Mouse (Mus musculus): Measurements from ENCODE around the gene Esr2. TPM values are rescaled to one million over a fixed set of nuclear protein-coding genes. Genes with fewer than 3 reads are reported as not detected.
"Not testable (repeated sequence)": the region's sequence is repeated elsewhere in the genome, so short reads cannot be mapped to it uniquely, and the experiment has no call there.

Esr2 gene
- polyA plus RNA-seq, 1 experiment = 0.02 TPM

DNA sequence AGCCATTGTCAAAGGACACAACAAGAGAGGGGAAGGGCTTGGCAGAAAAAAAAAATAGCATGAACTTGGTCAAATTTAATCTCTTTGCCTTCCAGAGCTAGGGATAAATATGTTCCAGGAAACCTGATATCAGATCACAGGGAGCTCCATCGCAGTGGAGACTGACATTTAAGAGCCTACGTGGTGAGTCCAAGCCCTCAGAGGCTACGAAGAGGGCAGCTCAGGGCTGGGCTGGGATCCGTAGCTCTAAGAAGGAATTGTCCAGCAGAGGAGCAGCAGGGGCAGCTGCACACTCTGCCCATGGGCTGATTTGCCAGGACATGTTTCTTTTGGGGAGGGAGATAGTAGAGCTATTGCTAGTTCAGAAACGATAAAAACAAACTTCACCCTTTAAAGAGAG lies 11.4 kb downstream of the Esr2 start:
- Histone ChIP-seq H3K36me3 (ENCODE audit: control insufficient read depth, insufficient read depth, low read length) (no peaks in the 10 kb centered on the region), H3K27me3 (ENCODE audit: control insufficient read depth, insufficient read depth, low read length) (no peaks in the 10 kb centered on the region), H3K4me1 (ENCODE audit: control insufficient read depth, insufficient read depth, insufficient read length) (no peaks in the 10 kb centered on the region), H3K27ac (ENCODE audit: insufficient read depth, low read length) (no peak overlapping the region), H3K4me3 (ENCODE audit: extremely low read depth, insufficient read depth, insufficient read length) (no peak overlapping the region)
- 79% methylated on average over 5 of the region's 5 CpGs for WGBS
- TF ChIP-seq POLR2A (IDR thresholded peaks at IDR 0.05; ENCODE audit: low read depth, low read length) (no peak), CTCF (IDR thresholded peaks at IDR 0.05; ENCODE audit: extremely low read depth, insufficient read depth, insufficient read length, insufficient replicate concordance) (no peak)
- no peak for DNase-seq (ENCODE audit: low read depth in 1 of 2, low spot score in 2 of 2)

DNA sequence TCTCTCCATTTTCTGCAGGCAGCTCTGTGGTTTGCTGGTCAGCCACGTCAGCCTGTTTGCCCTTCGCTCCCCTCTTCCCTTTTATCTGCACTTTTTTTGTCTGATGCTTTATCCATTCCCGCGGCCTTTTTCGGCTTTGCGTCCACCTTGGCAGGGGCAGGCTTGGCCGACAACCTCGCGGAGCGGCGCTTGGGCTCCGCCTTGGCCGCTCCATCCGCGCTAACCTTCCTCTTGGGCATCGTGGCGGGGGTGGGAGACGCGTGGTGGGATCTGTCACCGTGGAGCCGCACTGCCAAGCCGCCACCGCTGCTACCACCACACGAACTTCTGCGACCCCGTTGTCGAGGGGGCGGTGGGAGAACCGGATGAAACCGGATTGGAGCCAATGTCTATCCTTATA lies 24.7 kb downstream of the Esr2 start:
- not testable (repeated sequence) for H3K4me3 ChIP-seq (ENCODE audit: extremely low read depth, insufficient read depth, insufficient read length); DNase-seq (ENCODE audit: low read depth in 1 of 2, low spot score in 2 of 2); H3K27ac ChIP-seq (ENCODE audit: insufficient read depth, low read length); H3K4me1 ChIP-seq (ENCODE audit: control insufficient read depth, insufficient read depth, insufficient read length); H3K27me3 ChIP-seq (ENCODE audit: control insufficient read depth, insufficient read depth, low read length); H3K36me3 ChIP-seq (ENCODE audit: control insufficient read depth, insufficient read depth, low read length)
- WGBS = 23% methylated on average over 30 of the region's 30 CpGs

GRCm38 (mm10) chr12:76136701-76137100 lies 40.4 kb downstream of the Esr2 start:
- 75% methylated on average over 6 of the region's 6 CpGs for WGBS
- H3K4me1 ChIP-seq (ENCODE audit: control insufficient read depth, insufficient read depth, insufficient read length) = no peaks in the 10 kb centered on the region
- no peaks in the 10 kb centered on the region for H3K36me3 ChIP-seq (ENCODE audit: control insufficient read depth, insufficient read depth, low read length)
- H3K27me3 ChIP-seq (ENCODE audit: control insufficient read depth, insufficient read depth, low read length) = no peaks in the 10 kb centered on the region
- TF ChIP-seq CTCF (IDR thresholded peaks at IDR 0.05; ENCODE audit: extremely low read depth, insufficient read depth, insufficient read length, insufficient replicate concordance) (no peak), POLR2A (IDR thresholded peaks at IDR 0.05; ENCODE audit: low read depth, low read length) (no peak)
- no peak overlapping the region for H3K27ac ChIP-seq (ENCODE audit: insufficient read depth, low read length)
- no peak overlapping the region for H3K4me3 ChIP-seq (ENCODE audit: extremely low read depth, insufficient read depth, insufficient read length)
- DNase-seq (ENCODE audit: low read depth in 1 of 2, low spot score in 2 of 2) = no peak

DNA sequence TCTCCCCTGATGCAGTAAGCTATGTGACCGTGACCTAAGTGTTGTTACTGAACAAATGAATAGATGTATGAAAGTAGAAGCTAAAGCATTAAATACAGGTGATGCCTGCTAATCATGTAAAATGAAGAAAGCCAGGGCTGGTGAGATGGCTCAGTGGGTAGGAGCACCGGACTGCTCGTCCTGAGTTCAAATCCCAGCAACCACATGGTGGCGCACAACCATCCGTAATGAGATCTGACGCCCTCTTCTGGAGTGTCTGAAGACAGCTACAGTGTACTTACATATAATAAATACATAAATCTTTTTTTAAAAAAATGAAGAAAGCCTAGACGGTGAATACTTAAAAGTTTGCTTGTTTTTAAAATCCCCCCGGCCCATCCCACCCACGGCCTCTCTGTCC lies 44.0 kb downstream of the Esr2 start:
- H3K4me1 ChIP-seq (ENCODE audit: control insufficient read depth, insufficient read depth, insufficient read length); DNase-seq (ENCODE audit: low read depth in 1 of 2, low spot score in 2 of 2); H3K36me3 ChIP-seq (ENCODE audit: control insufficient read depth, insufficient read depth, low read length); H3K27me3 ChIP-seq (ENCODE audit: control insufficient read depth, insufficient read depth, low read length); H3K4me3 ChIP-seq (ENCODE audit: extremely low read depth, insufficient read depth, insufficient read length); H3K27ac ChIP-seq (ENCODE audit: insufficient read depth, low read length): not testable (repeated sequence)
- 88% methylated on average over 9 of the region's 9 CpGs for WGBS

DNA sequence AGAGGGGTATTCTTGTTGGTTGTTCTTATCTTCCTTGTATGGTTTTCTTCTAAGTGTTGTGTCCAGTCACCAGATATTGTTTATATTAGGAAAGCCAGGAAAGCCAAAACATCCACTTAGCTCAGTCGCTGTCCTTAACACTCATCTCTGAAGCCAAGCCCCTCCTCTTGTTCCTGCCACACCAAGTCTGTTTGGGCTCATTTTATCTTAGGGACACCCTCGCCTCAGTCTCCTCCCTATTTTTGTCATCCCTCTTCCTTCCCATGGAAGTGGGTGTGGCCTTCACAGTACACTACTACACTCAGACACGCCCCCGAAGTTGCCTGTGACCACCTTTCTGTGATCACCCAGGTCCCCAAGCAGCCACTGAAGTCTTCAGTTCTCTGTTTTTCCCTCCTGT lies 44.5 kb downstream of the Esr2 start:
- no peak for DNase-seq (ENCODE audit: low read depth in 1 of 2, low spot score in 2 of 2)
- Histone ChIP-seq H3K36me3 (ENCODE audit: control insufficient read depth, insufficient read depth, low read length) (no peaks in the 10 kb centered on the region), H3K27me3 (ENCODE audit: control insufficient read depth, insufficient read depth, low read length) (no peaks in the 10 kb centered on the region), H3K4me3 (ENCODE audit: extremely low read depth, insufficient read depth, insufficient read length) (no peak overlapping the region), H3K27ac (ENCODE audit: insufficient read depth, low read length) (no peak overlapping the region), H3K4me1 (ENCODE audit: control insufficient read depth, insufficient read depth, insufficient read length) (no peaks in the 10 kb centered on the region)
- WGBS = 83% methylated on average over 4 of the region's 4 CpGs
- TF ChIP-seq CTCF (IDR thresholded peaks at IDR 0.05; ENCODE audit: extremely low read depth, insufficient read depth, insufficient read length, insufficient replicate concordance) = no peak
- no peak for TF ChIP-seq POLR2A (IDR thresholded peaks at IDR 0.05; ENCODE audit: low read depth, low read length)

GRCm38 (mm10) chr12:76130891-76131290 lies 46.2 kb downstream of the Esr2 start:
- H3K4me3 ChIP-seq (ENCODE audit: extremely low read depth, insufficient read depth, insufficient read length) = no peak overlapping the region
- TF ChIP-seq CTCF (IDR thresholded peaks at IDR 0.05; ENCODE audit: extremely low read depth, insufficient read depth, insufficient read length, insufficient replicate concordance) (no peak), POLR2A (IDR thresholded peaks at IDR 0.05; ENCODE audit: low read depth, low read length) (no peak)
- no peaks in the 10 kb centered on the region for H3K27me3 ChIP-seq (ENCODE audit: control insufficient read depth, insufficient read depth, low read length)
- H3K27ac ChIP-seq (ENCODE audit: insufficient read depth, low read length) = no peak overlapping the region
- H3K4me1 ChIP-seq (ENCODE audit: control insufficient read depth, insufficient read depth, insufficient read length) = no peaks in the 10 kb centered on the region
- WGBS = 91% methylated on average over 6 of the region's 6 CpGs
- DNase-seq (ENCODE audit: low read depth in 1 of 2, low spot score in 2 of 2) = no peak
- H3K36me3 ChIP-seq (ENCODE audit: control insufficient read depth, insufficient read depth, low read length) = no peaks in the 10 kb centered on the region

GRCm38 (mm10) chr12:76130281-76130680 lies 46.8 kb downstream of the Esr2 start:
- peak; percentile 11 to 20 for DNase-seq (ENCODE audit: low read depth in 1 of 2, low spot score in 2 of 2)
- H3K27me3 ChIP-seq (ENCODE audit: control insufficient read depth, insufficient read depth, low read length) = no peaks in the 10 kb centered on the region
- no peak overlapping the region for H3K4me3 ChIP-seq (ENCODE audit: extremely low read depth, insufficient read depth, insufficient read length)
- H3K4me1 ChIP-seq (ENCODE audit: control insufficient read depth, insufficient read depth, insufficient read length) = no peaks in the 10 kb centered on the region
- no peaks in the 10 kb centered on the region for H3K36me3 ChIP-seq (ENCODE audit: control insufficient read depth, insufficient read depth, low read length)
- no peak for TF ChIP-seq POLR2A (IDR thresholded peaks at IDR 0.05; ENCODE audit: low read depth, low read length)
- peak; percentile 75; the same call in 1 of the 2 replicates for TF ChIP-seq CTCF (IDR thresholded peaks at IDR 0.05; ENCODE audit: extremely low read depth, insufficient read depth, insufficient read length, insufficient replicate concordance)
- H3K27ac ChIP-seq (ENCODE audit: insufficient read depth, low read length) = no peak overlapping the region
- WGBS = 38% methylated on average over 4 of the region's 4 CpGs

GRCm38 (mm10) chr12:76128831-76129230 lies 48.2 kb downstream of the Esr2 start:
- H3K4me1 ChIP-seq (ENCODE audit: control insufficient read depth, insufficient read depth, insufficient read length) = no peaks in the 10 kb centered on the region
- H3K27ac ChIP-seq (ENCODE audit: insufficient read depth, low read length) = no peak overlapping the region
- TF ChIP-seq CTCF (IDR thresholded peaks at IDR 0.05; ENCODE audit: extremely low read depth, insufficient read depth, insufficient read length, insufficient replicate concordance) (no peak), POLR2A (IDR thresholded peaks at IDR 0.05; ENCODE audit: low read depth, low read length) (no peak)
- 79% methylated on average over 10 of the region's 10 CpGs for WGBS
- H3K4me3 ChIP-seq (ENCODE audit: extremely low read depth, insufficient read depth, insufficient read length) = no peak overlapping the region
- no peaks in the 10 kb centered on the region for H3K36me3 ChIP-seq (ENCODE audit: control insufficient read depth, insufficient read depth, low read length)
- DNase-seq (ENCODE audit: low read depth in 1 of 2, low spot score in 2 of 2) = no peak
- no peaks in the 10 kb centered on the region for H3K27me3 ChIP-seq (ENCODE audit: control insufficient read depth, insufficient read depth, low read length)
